7 mouse cellular contexts compared by ENCODE assay signal in the genomic region with DNA sequence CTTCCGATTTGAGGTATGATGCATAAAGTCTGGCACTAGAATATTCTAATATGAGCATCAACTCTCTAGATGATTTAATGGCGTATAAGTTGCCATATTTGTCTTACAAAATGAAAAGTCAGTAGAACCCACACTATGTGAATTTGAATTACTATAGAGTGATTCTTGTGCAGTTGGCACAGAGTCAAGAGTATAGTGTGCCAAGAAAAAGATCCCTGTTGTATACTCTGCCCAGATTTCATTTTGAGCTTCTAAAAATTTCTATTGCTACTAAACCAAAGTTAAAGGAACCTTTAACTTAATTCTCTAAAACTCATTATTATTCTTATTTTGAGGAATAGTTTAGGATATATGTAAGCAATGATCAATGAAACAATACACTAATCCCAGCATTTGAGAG. TPM values are rescaled to one million over a fixed set of nuclear protein-coding genes. Genes with fewer than 3 reads are reported as not detected.
DNase-seq lines count a peak whose midpoint lies in the region; ATAC-seq and TF ChIP-seq lines count a peak whose summit lies in the region.

A gene (plus strand): TSS at position 301 of the 400 bp plus-strand sequence.

- H3K4me1 ChIP-seq in lung, embryonic 14.5 days (ENCODE audit: insufficient read depth): 0 out of 2 replicates have a peak, but pooled peaks cover 5% of the 10 kb centered on the region
- H3K4me1 ChIP-seq in embryonic fibroblast, embryonic 13.5 days (ENCODE audit: control insufficient read depth, insufficient read depth, low read length): no peaks in the 10 kb centered on the region
- 0 out of 2 replicates have a peak, but pooled peaks cover 3% of the 10 kb centered on the region for H3K4me1 ChIP-seq in intestine, embryonic 16.5 days (ENCODE audit: control insufficient read depth, insufficient read depth, low read length)
- H3K4me1 ChIP-seq in midbrain, embryonic 13.5 days (replicated peaks): peaks cover 34% of the 10 kb centered on the region

- TF ChIP-seq POLR2A in embryonic fibroblast, embryonic 13.5 days (IDR thresholded peaks at IDR 0.05; ENCODE audit: low read depth, low read length): no peak

- TF ChIP-seq CTCF in lung, embryonic 14.5 days (IDR thresholded peaks at IDR 0.05; ENCODE audit: low read depth): no peak
- TF ChIP-seq CTCF in embryonic fibroblast, embryonic 13.5 days (IDR thresholded peaks at IDR 0.05; ENCODE audit: borderline replicate concordance, insufficient read depth, low read length): no peak

- peak within 1 kb of the TSS; percentile 77 for H3K4me3 ChIP-seq in lung, embryonic 14.5 days (ENCODE audit: low read depth, low read length)
- peak within 1 kb of the TSS; percentile 45 for H3K4me3 ChIP-seq in embryonic fibroblast, embryonic 13.5 days (ENCODE audit: insufficient read depth, low read length)
- H3K4me3 ChIP-seq in intestine, embryonic 16.5 days (ENCODE audit: low read length): peak within 1 kb of the TSS; percentile 83
- peak within 1 kb of the TSS; percentile 75 for H3K4me3 ChIP-seq in midbrain, embryonic 13.5 days (replicated peaks)

- no peak within 1 kb of the TSS for H3K27ac ChIP-seq in lung, embryonic 14.5 days (ENCODE audit: low read depth)
- no peak within 1 kb of the TSS for H3K27ac ChIP-seq in embryonic fibroblast, embryonic 13.5 days (ENCODE audit: insufficient read depth, low read length)
- no peak within 1 kb of the TSS for H3K27ac ChIP-seq in intestine, embryonic 16.5 days (ENCODE audit: low read length)
- peak within 1 kb of the TSS; percentile 98 for H3K27ac ChIP-seq in midbrain, embryonic 13.5 days

- H3K9me3 ChIP-seq in lung, embryonic 14.5 days (ENCODE audit: low read depth, low read length): no peaks in the 10 kb centered on the region
- no peaks in the 10 kb centered on the region for H3K9me3 ChIP-seq in intestine, embryonic 16.5 days (ENCODE audit: control insufficient read depth, low read length)
- H3K9me3 ChIP-seq in midbrain, embryonic 13.5 days: no peaks in the 10 kb centered on the region

- H3K27me3 ChIP-seq in lung, embryonic 14.5 days (ENCODE audit: insufficient read depth, low read length): no peaks in the 10 kb centered on the region
- no peaks in the 10 kb centered on the region for H3K27me3 ChIP-seq in intestine, embryonic 16.5 days (replicated peaks; ENCODE audit: control insufficient read depth, insufficient read depth, low read length)
- H3K27me3 ChIP-seq in midbrain, embryonic 13.5 days: no peaks in the 10 kb centered on the region

- DNase-seq in lung, embryonic 14.5 days: peak; percentile 39
- no peak for DNase-seq in lung, adult 18-20 months
- DNase-seq in cerebellum, postnatal 14 days: no peak
- DNase-seq in thymus, postnatal 4 days: no peak

- no peak for ATAC-seq in lung, embryonic 14.5 days (ENCODE audit: insufficient read depth)
- ATAC-seq in intestine, embryonic 16.5 days: no peak
- ATAC-seq in midbrain, embryonic 13.5 days: no peak

- 85% methylated on average over 2 of the region's 2 CpGs for WGBS in lung, embryonic 14.5 days
- WGBS in intestine, embryonic 16.5 days: 89% methylated on average over 2 of the region's 2 CpGs
- WGBS in midbrain, embryonic 13.5 days: 92% methylated on average over 2 of the region's 2 CpGs

- H3K9ac ChIP-seq in lung, embryonic 14.5 days: peak within 1 kb of the TSS; percentile 92
- H3K9ac ChIP-seq in intestine, embryonic 16.5 days (ENCODE audit: low read depth, low read length): peak within 1 kb of the TSS; percentile 92
- peak within 1 kb of the TSS; percentile 96 for H3K9ac ChIP-seq in midbrain, embryonic 13.5 days (replicated peaks)

- H3K36me3 ChIP-seq in lung, embryonic 14.5 days (ENCODE audit: insufficient read depth): no peaks in the 10 kb centered on the region
- no peaks in the 10 kb centered on the region for H3K36me3 ChIP-seq in intestine, embryonic 16.5 days (ENCODE audit: control insufficient read depth, insufficient read depth, low read length)
- no peaks in the 10 kb centered on the region for H3K36me3 ChIP-seq in midbrain, embryonic 13.5 days

- H3K4me2 ChIP-seq in lung, embryonic 14.5 days: peak within 1 kb of the TSS; percentile 95
- H3K4me2 ChIP-seq in intestine, embryonic 16.5 days (ENCODE audit: low read depth, low read length): peak within 1 kb of the TSS; percentile 95
- peak within 1 kb of the TSS; percentile 67 for H3K4me2 ChIP-seq in midbrain, embryonic 13.5 days (replicated peaks)

RNA-seq across cellular contexts. Expression of the gene that starts here (rescaled TPM):
- polyA plus RNA-seq in lung, embryonic 14.5 days (2014; fragmentation: Nextera tagmentation; extraction: Ambion mirVana): 11.2 and 14.8 TPM in 2 replicates
- polyA plus RNA-seq in embryonic fibroblast, embryonic 13.5 days (2011; ENCODE audit: insufficient read length, low read depth, missing spikeins): 17.9 and 21.3 TPM in 2 replicates
- 10.6 and 11.1 TPM in 2 replicates for polyA plus RNA-seq in intestine, embryonic 16.5 days (2015; fragmentation: Nextera tagmentation; extraction: Ambion mirVana)
- polyA plus RNA-seq in midbrain, embryonic 13.5 days (2015; fragmentation: Nextera tagmentation; extraction: Ambion mirVana): 68.9 and 75.2 TPM in 2 replicates
